Mouse (Mus musculus): ENCODE measurements around the gene Ube3c. TPM values are rescaled to one million over a fixed set of nuclear protein-coding genes. Genes with fewer than 3 reads are reported as not detected.

The Ube3c gene
- total RNA-seq, 1 experiment, result 55.9 TPM

GRCm38 (mm10) chr5:29687671-29688070 is 118.6 kb downstream of the Ube3c start:
- H3K4me1 ChIP-seq (ENCODE audit: control insufficient read depth in 2 of 2, insufficient read depth in 2 of 2, low read length in 2 of 2, poor library complexity in 1 of 2), result no peaks in the 10 kb centered on the region
- in situ Hi-C loops (cut with MboI; ENCODE audit: low sequenced_read_pairs in 2 of 2, unreplicated experiment in 2 of 2), result loop anchor here in 1 of 2 experiments (10.0 kb wide), 1 partner anchor 293 kb away; no protein-coding TSS in a partner anchor
- H3K27ac ChIP-seq (ENCODE audit: insufficient read depth, low read depth, low read length, poor library complexity, severe bottlenecking), result no peak overlapping the region
- H3K9me3 ChIP-seq (ENCODE audit: control insufficient read depth, insufficient read depth, low read depth, low read length), result no peaks in the 10 kb centered on the region
- DNase-seq (ENCODE audit: low read depth, low spot score), result peak; percentile 55
- H3K4me3 ChIP-seq (ENCODE audit: insufficient read depth in 1 of 2, low read depth in 1 of 2, low read length in 2 of 2, poor library complexity in 1 of 2, severe bottlenecking in 1 of 2), result no peak overlapping the region
- no peak overlapping the region for H3K9ac ChIP-seq (ENCODE audit: insufficient read depth, low read depth, low read length, poor library complexity, severe bottlenecking)
- no peak for TF ChIP-seq ZNF384 (IDR thresholded peaks at IDR 0.05; ENCODE audit: low read depth, low read length)
- TF ChIP-seq ZC3H11A (IDR thresholded peaks at IDR 0.05; ENCODE audit: borderline replicate concordance, low read depth, low read length), result peak; percentile 41; the same call in 1 of the 2 replicates
- no peaks in the 10 kb centered on the region for H3K36me3 ChIP-seq (ENCODE audit: control insufficient read depth, insufficient read depth, low read length, poor library complexity, severe bottlenecking)

GRCm38 (mm10) chr5:29688352-29688751 is 119.3 kb downstream of the Ube3c start:
- TF ChIP-seq CHD2 (IDR thresholded peaks at IDR 0.05; ENCODE audit: low read depth, low read length), result no peak
- no peak for TF ChIP-seq ZNF384 (IDR thresholded peaks at IDR 0.05; ENCODE audit: low read depth, low read length)
- TF ChIP-seq HCFC1 (IDR thresholded peaks at IDR 0.05; ENCODE audit: borderline replicate concordance, insufficient read depth, low read length), result no peak
- no peak for TF ChIP-seq ZC3H11A (IDR thresholded peaks at IDR 0.05; ENCODE audit: borderline replicate concordance, low read depth, low read length)
- no peak for TF ChIP-seq MAFK (IDR thresholded peaks at IDR 0.05; ENCODE audit: insufficient read depth, low read depth, low read length)
- H3K9ac ChIP-seq (ENCODE audit: insufficient read depth, low read depth, low read length, poor library complexity, severe bottlenecking), result no peak overlapping the region
- H3K4me3 ChIP-seq (ENCODE audit: insufficient read depth in 1 of 2, low read depth in 1 of 2, low read length in 2 of 2, poor library complexity in 1 of 2, severe bottlenecking in 1 of 2), result no peak overlapping the region
- H3K27ac ChIP-seq (ENCODE audit: insufficient read depth, low read depth, low read length, poor library complexity, severe bottlenecking), result no peak overlapping the region
- no peak for DNase-seq (ENCODE audit: low read depth, low spot score)
- in situ Hi-C loops (cut with MboI; ENCODE audit: low sequenced_read_pairs in 2 of 2, unreplicated experiment in 2 of 2), result loop anchor here in 1 of 2 experiments (10.0 kb wide), 1 partner anchor 294 kb away; no protein-coding TSS in a partner anchor
- no peaks in the 10 kb centered on the region for H3K36me3 ChIP-seq (ENCODE audit: control insufficient read depth, insufficient read depth, low read length, poor library complexity, severe bottlenecking)
- no peaks in the 10 kb centered on the region for H3K4me1 ChIP-seq (ENCODE audit: control insufficient read depth in 2 of 2, insufficient read depth in 2 of 2, low read length in 2 of 2, poor library complexity in 1 of 2)
- no peaks in the 10 kb centered on the region for H3K9me3 ChIP-seq (ENCODE audit: control insufficient read depth, insufficient read depth, low read depth, low read length)

GRCm38 (mm10) chr5:29698493-29698892 is 129.5 kb downstream of the Ube3c start:
- Histone ChIP-seq H3K9ac (ENCODE audit: insufficient read depth, low read depth, low read length, poor library complexity, severe bottlenecking) (no peak overlapping the region), H3K9me3 (ENCODE audit: control insufficient read depth, insufficient read depth, low read depth, low read length) (no peaks in the 10 kb centered on the region), H3K4me1 (ENCODE audit: control insufficient read depth in 2 of 2, insufficient read depth in 2 of 2, low read length in 2 of 2, poor library complexity in 1 of 2) (peaks cover 0 to 6% of the 10 kb centered on the region in 2 experiments; a peak in 1 of 4 replicates), H3K27ac (ENCODE audit: insufficient read depth, low read depth, low read length, poor library complexity, severe bottlenecking) (no peak overlapping the region), H3K4me3 (ENCODE audit: insufficient read depth in 1 of 2, low read depth in 1 of 2, low read length in 2 of 2, poor library complexity in 1 of 2, severe bottlenecking in 1 of 2) (no peak overlapping the region), H3K36me3 (ENCODE audit: control insufficient read depth, insufficient read depth, low read length, poor library complexity, severe bottlenecking) (no peaks in the 10 kb centered on the region)
- TF ChIP-seq MAFK (IDR thresholded peaks at IDR 0.05; ENCODE audit: insufficient read depth, low read depth, low read length) (no peak), ZNF384 (IDR thresholded peaks at IDR 0.05; ENCODE audit: low read depth, low read length) (no peak), CHD2 (IDR thresholded peaks at IDR 0.05; ENCODE audit: low read depth, low read length) (no peak), ZC3H11A (IDR thresholded peaks at IDR 0.05; ENCODE audit: borderline replicate concordance, low read depth, low read length) (no peak), HCFC1 (IDR thresholded peaks at IDR 0.05; ENCODE audit: borderline replicate concordance, insufficient read depth, low read length) (no peak)
- DNase-seq (ENCODE audit: low read depth, low spot score), result peak; percentile 66
- in situ Hi-C loops (cut with MboI; ENCODE audit: low sequenced_read_pairs in 2 of 2, unreplicated experiment in 2 of 2), result no loop called here

- H3K9me3 ChIP-seq (ENCODE audit: control insufficient read depth, insufficient read depth, low read depth, low read length), result no peaks in the 10 kb centered on the region
- H3K27ac ChIP-seq (ENCODE audit: insufficient read depth, low read depth, low read length, poor library complexity, severe bottlenecking), result no peak overlapping the region
- H3K9ac ChIP-seq (ENCODE audit: insufficient read depth, low read depth, low read length, poor library complexity, severe bottlenecking), result no peak overlapping the region
- H3K4me3 ChIP-seq (ENCODE audit: insufficient read depth in 1 of 2, low read depth in 1 of 2, low read length in 2 of 2, poor library complexity in 1 of 2, severe bottlenecking in 1 of 2), result no peak overlapping the region
- H3K36me3 ChIP-seq (ENCODE audit: control insufficient read depth, insufficient read depth, low read length, poor library complexity, severe bottlenecking), result no peaks in the 10 kb centered on the region
- in situ Hi-C loops (cut with MboI; ENCODE audit: low sequenced_read_pairs in 2 of 2, unreplicated experiment in 2 of 2), result no loop called here
- TF ChIP-seq CHD2 (IDR thresholded peaks at IDR 0.05; ENCODE audit: low read depth, low read length) (no peak), ZC3H11A (IDR thresholded peaks at IDR 0.05; ENCODE audit: borderline replicate concordance, low read depth, low read length) (no peak), ZNF384 (IDR thresholded peaks at IDR 0.05; ENCODE audit: low read depth, low read length) (no peak), HCFC1 (IDR thresholded peaks at IDR 0.05; ENCODE audit: borderline replicate concordance, insufficient read depth, low read length) (no peak), MAFK (IDR thresholded peaks at IDR 0.05; ENCODE audit: insufficient read depth, low read depth, low read length) (no peak)
- peaks cover 0 to 6% of the 10 kb centered on the region in 2 experiments; a peak in 1 of 4 replicates for H3K4me1 ChIP-seq (ENCODE audit: control insufficient read depth in 2 of 2, insufficient read depth in 2 of 2, low read length in 2 of 2, poor library complexity in 1 of 2)
- DNase-seq (ENCODE audit: low read depth, low spot score), result no peak
These were observed 130.6 kb downstream of the Ube3c start for GRCm38 (mm10) chr5:29699520-29700202.

Data from ES-E14 (cell line).